Mouse (Mus musculus): ENCODE measurements around the gene Msln. TPM values are rescaled to one million over a fixed set of nuclear protein-coding genes. Genes with fewer than 3 reads are reported as not detected.

Gene Msln
- 1 to 10 TPM in 2 of 4 experiments, under 1 TPM in 2; 0.21 to 1.8 (median 0.92) TPM for total RNA-seq (2022)

GRCm38 (mm10) chr17:25754241-25754640, at the start of gene Msln:
TSS of gene Msln (minus strand) at chr17:25754378.
- no peak for DNase-seq (ENCODE audit: low spot score in 2 of 2)

- DNase-seq (ENCODE audit: low spot score in 2 of 2) = peak; percentile 88 to 91
These were observed 48.8 kb upstream of the Msln start for GRCm38 (mm10) chr17:25802825-25803517.

- DNase-seq (ENCODE audit: low spot score in 2 of 2) = peak in 1 of 2 experiments; percentile 78
These were observed 46.9 kb upstream of the Msln start for GRCm38 (mm10) chr17:25801029-25801428.

- DNase-seq (ENCODE audit: low spot score in 2 of 2) = peak in 1 of 2 experiments; percentile 64
These were observed 42.8 kb upstream of the Msln start, which contains the start of gene Metrn for GRCm38 (mm10) chr17:25796951-25797369. TSS of gene Metrn (minus strand) at chr17:25797136.

GRCm38 (mm10) chr17:25796211-25796771, 42.1 kb upstream of the Msln start:
- DNase-seq (ENCODE audit: low spot score in 2 of 2) = no peak

GRCm38 (mm10) chr17:25795609-25796092, 41.5 kb upstream of the Msln start, which contains the start of gene AC134908.4:
TSS of gene AC134908.4 (minus strand) at chr17:25795659.
- DNase-seq (ENCODE audit: low spot score in 2 of 2) = peak; percentile 74 to 86

- no peak for DNase-seq (ENCODE audit: low spot score in 2 of 2)
These were observed 40.8 kb upstream of the Msln start for GRCm38 (mm10) chr17:25794998-25795397.

- DNase-seq (ENCODE audit: low spot score in 2 of 2) = no peak
These were observed 40.0 kb upstream of the Msln start for GRCm38 (mm10) chr17:25794197-25794596.

- peak in 1 of 2 experiments; percentile 63 for DNase-seq (ENCODE audit: low spot score in 2 of 2)
These were observed 38.4 kb upstream of the Msln start, which contains the start of gene Fam173a for GRCm38 (mm10) chr17:25792615-25793014. TSS of gene Fam173a (minus strand) at chr17:25792901.

- peak in 1 of 2 experiments; percentile 85 for DNase-seq (ENCODE audit: low spot score in 2 of 2)
These were observed 37.8 kb upstream of the Msln start for GRCm38 (mm10) chr17:25791843-25792527.

GRCm38 (mm10) chr17:25791320-25791842, 37.2 kb upstream of the Msln start:
- DNase-seq (ENCODE audit: low spot score in 2 of 2) = no peak

- no peak for DNase-seq (ENCODE audit: low spot score in 2 of 2)
These were observed 32.8 kb upstream of the Msln start for GRCm38 (mm10) chr17:25786781-25787504.

- DNase-seq (ENCODE audit: low spot score in 2 of 2) = no peak
These were observed 32.1 kb upstream of the Msln start, which contains the start of gene Ccdc78 for GRCm38 (mm10) chr17:25786280-25786679. TSS of gene Ccdc78 (plus strand) at chr17:25786580.

- peak; percentile 94 to 98 for DNase-seq (ENCODE audit: low spot score in 2 of 2)
These were observed 31.1 kb upstream of the Msln start, which contains the start of gene Haghl for GRCm38 (mm10) chr17:25785281-25785745. TSS of gene Haghl (minus strand) at chr17:25785673.

- no peak for DNase-seq (ENCODE audit: low spot score in 2 of 2)
These were observed 29.8 kb upstream of the Msln start for GRCm38 (mm10) chr17:25783861-25784574.

- no peak for DNase-seq (ENCODE audit: low spot score in 2 of 2)
These were observed 28.9 kb upstream of the Msln start for GRCm38 (mm10) chr17:25783086-25783485.

GRCm38 (mm10) chr17:25781339-25781738, 27.2 kb upstream of the Msln start:
- DNase-seq (ENCODE audit: low spot score in 2 of 2) = no peak

- DNase-seq (ENCODE audit: low spot score in 2 of 2) = no peak
These were observed 23.8 kb upstream of the Msln start for GRCm38 (mm10) chr17:25777948-25778347.

GRCm38 (mm10) chr17:25775318-25776062, 21.3 kb upstream of the Msln start:
- DNase-seq (ENCODE audit: low spot score in 2 of 2) = no peak

All from layer of hippocampus, adult 8-10 months (tissue).